Comparison of ENCODE assay signal across 16 mouse cellular contexts in genomic region chr17:6199166-6199565, GRCm38 (mm10).
"Had no signal": no experiment of that assay in that cellular context is flagged by ENCODE, and none has a peak within 500 bp of the region (broad histone marks: within the 10 kb centered on the region; RNA-seq: fewer than 3 reads in every experiment).

No protein-coding gene starts in this region.

- H3K27me3 ChIP-seq: neural tube, embryonic 13.5 days; neural tube, embryonic 15.5 days; stomach, embryonic 15.5 days had no signal

- H3K9me3 ChIP-seq: neural tube, embryonic 13.5 days; neural tube, embryonic 15.5 days; stomach, embryonic 15.5 days had no signal

- H3K9ac ChIP-seq: neural tube, embryonic 13.5 days; neural tube, embryonic 15.5 days; stomach, embryonic 15.5 days had no signal

- H3K27ac ChIP-seq: neural tube, embryonic 13.5 days; neural tube, embryonic 15.5 days; stomach, embryonic 15.5 days; stomach, postnatal 0 days had no signal

- H3K4me1 ChIP-seq: neural tube, embryonic 13.5 days; neural tube, embryonic 15.5 days; stomach, embryonic 15.5 days had no signal

- H3K4me3 ChIP-seq: neural tube, embryonic 13.5 days; neural tube, embryonic 15.5 days; stomach, embryonic 15.5 days had no signal

- H3K4me2 ChIP-seq: neural tube, embryonic 13.5 days; neural tube, embryonic 15.5 days; stomach, embryonic 15.5 days had no signal

- DNase-seq: retina, postnatal 1 day; right cerebral cortex, adult 18-20 months; right cerebral cortex, postnatal 14 days; right cerebral cortex, postnatal 25 days; right cerebral cortex, postnatal 4 days; spleen, adult 18-20 months; thymus, adult 18-20 months; thymus, adult 2 months; thymus, postnatal 14 days; thymus, postnatal 25 days; thymus, postnatal 36 days; thymus, postnatal 4 days had no signal
